Mouse (Mus musculus) G1E-ER4 (cell line): ENCODE measurements around the gene Nmbr. TPM values are rescaled to one million over a fixed set of nuclear protein-coding genes. Genes with fewer than 3 reads are reported as not detected.

Source experiments
- GATA1 ChIP-seq: IDR thresholded peaks from one replicate; pipeline ENCODE4 v1.8.0; 2012; ENCODE audit warnings: low read length, inconsistent platforms
- polyA plus RNA-seq: library from polyadenylated mRNA; stranded (reverse); fragments of >175 nt; gene quantifications from 2 replicates; pipeline ENCODE4 v1.2.3, GENCODE M21; 2012

The Nmbr gene
- polyA plus RNA-seq, 1 experiment = not detected

DNA sequence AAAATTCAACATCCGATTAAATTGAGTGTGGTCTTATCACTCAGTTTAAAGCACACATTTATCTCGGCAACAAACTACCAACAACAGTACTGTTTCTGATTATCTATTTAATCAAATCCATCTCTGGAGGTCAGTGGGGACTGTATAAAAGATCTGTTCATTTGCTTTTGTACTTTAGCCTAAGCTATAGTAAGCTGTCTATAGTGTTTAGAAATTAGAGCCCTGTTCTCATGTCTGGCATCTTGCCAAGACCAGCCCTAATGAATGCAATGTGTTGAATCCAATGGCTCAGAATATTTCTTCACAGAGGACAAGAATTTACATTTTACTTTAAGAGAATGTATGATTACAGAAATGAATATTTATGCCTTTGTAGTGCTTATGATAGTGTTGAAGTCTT lies 69.1 kb downstream of the Nmbr start:
- TF ChIP-seq GATA1 = no peak

DNA sequence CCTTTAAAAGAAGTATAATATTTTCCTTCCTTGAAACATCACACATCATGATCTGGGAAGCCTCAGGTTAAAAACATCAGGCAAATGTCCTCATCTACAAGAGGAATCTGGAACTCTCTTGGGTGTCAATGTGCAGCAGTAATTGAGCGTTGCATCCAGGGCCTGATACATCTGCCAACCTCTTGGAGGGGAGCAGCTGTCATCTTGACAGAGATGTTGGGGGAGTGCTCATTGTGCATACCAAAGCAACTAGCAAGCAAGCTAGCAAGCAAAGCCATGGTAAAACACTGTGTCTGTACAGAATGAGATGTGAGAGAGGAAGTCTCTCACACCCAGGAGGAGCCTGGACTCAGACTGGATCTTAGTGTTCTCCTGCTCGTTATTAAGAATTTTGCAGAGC lies 84.6 kb downstream of the Nmbr start:
- TF ChIP-seq GATA1 = no peak

DNA sequence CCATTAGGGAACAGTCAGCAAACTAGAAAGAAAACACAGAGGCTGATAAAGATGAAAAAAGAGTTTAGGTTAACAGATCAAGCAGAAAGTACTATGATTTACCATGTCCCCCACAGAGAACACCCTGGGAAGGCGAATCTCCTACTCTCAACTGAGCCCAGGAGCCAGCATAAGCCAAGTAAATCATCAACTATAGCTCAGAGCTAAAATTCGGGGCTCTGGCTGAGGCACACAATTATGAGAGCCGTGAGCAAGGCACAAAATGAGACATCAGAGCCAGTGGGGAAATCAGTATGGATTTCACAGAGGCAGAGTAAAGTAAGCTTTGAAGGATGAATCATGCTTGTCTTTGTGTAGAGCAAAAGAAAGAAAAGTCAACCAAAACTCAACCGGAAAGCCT lies 111.6 kb downstream of the Nmbr start:
- no peak for TF ChIP-seq GATA1

Other genes with a start within 250 kb of the Nmbr start
- not detected in 2 replicates for gene Adgrg6, start 159.9 kb upstream of the Nmbr start, polyA plus RNA-seq
- 11.7 and 12.0 TPM in 2 replicates for gene Vta1, start within 50 bp of the Nmbr start, polyA plus RNA-seq
- gene Gje1, start 12.6 kb downstream of the Nmbr start, polyA plus RNA-seq = not detected in 2 replicates